Mouse (Mus musculus) forebrain, postnatal 0 days (tissue): ENCODE results near the gene Ivd. TPM values are rescaled to one million over a fixed set of nuclear protein-coding genes. Genes with fewer than 3 reads are reported as not detected.
A peak's percentile ranks its signal among the peaks of the same experiment; 100 is the strongest.

Source experiments
- ATAC-seq: fragments of 200-750 bp; cut with Nextera tagmentation; 2 replicates; pipeline ENCODE4 v1.8.0; 2017; ENCODE audit warnings: mild to moderate bottlenecking, moderate library complexity
- DNase-seq: peaks from one replicate; pipeline ENCODE4 v3.0.0-alpha.2; 2015
- H3K27ac ChIP-seq: fragments of 300-500 bp; sonication (generic); 2 replicates; pipeline ENCODE4 v1.5.1; 2014; ENCODE audit warnings: low read depth, mild to moderate bottlenecking, antibody characterized with exemption, low read length, moderate library complexity, mixed read lengths
- H3K27me3 ChIP-seq: fragments of 300-500 bp; sonication (generic); 2 replicates; pipeline ENCODE4 v1.6.1; 2014; ENCODE audit warnings: mild to moderate bottlenecking, low read length, mixed read lengths; ENCODE audit not compliant: insufficient read depth
- H3K36me3 ChIP-seq: fragments of 300-500 bp; sonication (generic); 2 replicates; pipeline ENCODE4 v1.6.1; 2014; ENCODE audit warnings: mild to moderate bottlenecking, moderate library complexity; ENCODE audit not compliant: insufficient read depth
- H3K4me1 ChIP-seq: fragments of 300-500 bp; sonication (generic); 2 replicates; pipeline ENCODE4 v1.6.1; 2014; ENCODE audit warnings: antibody characterized with exemption; ENCODE audit not compliant: insufficient read depth
- H3K4me2 ChIP-seq: fragments of 300-500 bp; sonication (generic); 2 replicates; pipeline ENCODE4 v1.6.1; 2014; ENCODE audit warnings: low read depth, mild to moderate bottlenecking, moderate library complexity
- H3K4me3 ChIP-seq: fragments of 300-500 bp; sonication (generic); 2 replicates; pipeline ENCODE4 v1.5.1; 2014; ENCODE audit warnings: low read depth, low read length, mixed read lengths
- H3K9ac ChIP-seq: fragments of 300-500 bp; sonication (generic); 2 replicates; pipeline ENCODE4 v1.6.1; 2014; ENCODE audit warnings: mild to moderate bottlenecking
- H3K9me3 ChIP-seq: fragments of 300-500 bp; sonication (generic); 2 replicates; pipeline ENCODE4 v1.6.1; 2016; ENCODE audit warnings: low read length
- CTCF ChIP-seq: sonication (generic); IDR thresholded peaks from 2 replicates; pipeline ENCODE4 v1.5.1; 2016; ENCODE audit warnings: antibody characterized with exemption, control low read depth, low read depth
- WGBS: fragments of 180-500 bp; shearing (Covaris S2); extraction: QIAGEN DNeasy Blood & Tissue Kit; methylation state at CpG from one replicate; pipeline ENCODE4 v1.1.7; 2014; 5-methylcytosine and 5-hydroxymethylcytosine counted together
- polyA plus RNA-seq: library from polyadenylated mRNA; unstranded; fragments of >200 nt; fragmentation: Nextera tagmentation; extraction: Ambion mirVana; gene quantifications from 2 replicates; pipeline ENCODE4 v1.2.1, GENCODE M21; 2015
- total RNA-seq: library from RNA; depleted of rRNA; stranded (reverse); fragments of >200 nt; gene quantifications from 2 replicates; pipeline ENCODE4 v1.2.3, GENCODE M21; 2014

Ivd gene
- total and polyA plus RNA-seq, 2 experiments from 2014 or later: 45.8 to 49.0 TPM

DNA sequence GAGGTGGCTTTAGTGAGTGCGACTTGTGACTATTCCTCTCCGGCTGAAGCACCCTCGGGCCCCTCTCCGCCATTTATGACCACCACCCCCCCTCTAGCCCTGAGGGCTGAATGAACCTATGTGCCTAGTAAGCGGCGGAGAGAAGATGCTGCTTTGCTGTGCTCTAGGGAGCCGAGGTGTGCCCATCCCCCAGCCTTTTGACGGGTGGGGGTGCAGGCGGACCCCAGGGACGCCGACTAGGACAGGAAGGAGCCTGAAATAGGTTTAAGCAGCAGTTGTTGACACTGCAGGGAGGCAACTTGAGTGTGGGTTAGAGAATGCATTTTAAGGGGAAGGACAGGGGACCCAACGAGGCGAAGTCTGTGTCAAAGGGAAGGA lies 35.1 kb downstream of the Ivd start:
- 2% methylated on average over 13 of the region's 13 CpGs for WGBS
- Histone ChIP-seq H3K27ac (no peak overlapping the region), H3K9ac (peak overlapping the region; percentile 40), H3K4me1 (peaks cover 22% of the 10 kb centered on the region), H3K4me2 (peak overlapping the region; percentile 90), H3K36me3 (no peaks in the 10 kb centered on the region), H3K4me3 (peak overlapping the region; percentile 42), H3K27me3 (peaks cover 57% of the 10 kb centered on the region), H3K9me3 (no peaks in the 10 kb centered on the region)
- TF ChIP-seq CTCF: no peak
- DNase-seq: peak; percentile 23
- no peak for ATAC-seq

DNA sequence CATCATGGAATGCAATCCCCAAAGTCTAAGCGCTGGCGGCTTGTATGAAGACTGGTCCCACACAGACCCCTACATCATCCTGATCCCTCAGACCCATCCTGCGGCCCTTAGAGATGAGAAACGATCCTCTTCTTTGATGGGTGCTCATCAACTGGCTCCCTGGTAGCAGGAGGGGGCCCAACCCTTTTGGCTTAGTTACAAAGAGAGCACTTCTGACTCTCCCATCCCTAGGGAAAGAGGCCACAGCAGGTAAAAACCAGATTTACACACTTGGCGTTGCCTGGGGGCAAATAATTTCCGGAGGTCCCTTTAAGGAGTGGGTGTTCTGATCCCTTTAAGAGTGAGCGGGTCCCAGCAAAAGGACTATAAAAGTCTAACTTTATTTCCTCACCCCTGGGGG lies 35.6 kb downstream of the Ivd start:
- Histone ChIP-seq H3K9ac (peak overlapping the region; percentile 40; the same call in 1 of the 2 replicates), H3K4me1 (peaks cover 22% of the 10 kb centered on the region), H3K27ac (no peak overlapping the region), H3K36me3 (no peaks in the 10 kb centered on the region), H3K27me3 (peaks cover 57% of the 10 kb centered on the region), H3K4me3 (peak overlapping the region; percentile 42), H3K4me2 (peak overlapping the region; percentile 90), H3K9me3 (no peaks in the 10 kb centered on the region)
- DNase-seq (no peak), ATAC-seq (no peak)
- no peak for TF ChIP-seq CTCF
- 3% methylated on average over 7 of the region's 7 CpGs for WGBS

GRCm38 (mm10) chr2:118897808-118898207 lies 36.1 kb downstream of the Ivd start:
- no peak overlapping the region for H3K4me2 ChIP-seq
- H3K4me1 ChIP-seq: peaks cover 22% of the 10 kb centered on the region
- DNase-seq: no peak
- H3K27me3 ChIP-seq: peaks cover 57% of the 10 kb centered on the region
- H3K27ac ChIP-seq: no peak overlapping the region
- WGBS: 4% methylated on average over 11 of the region's 11 CpGs
- no peak for TF ChIP-seq CTCF
- H3K9ac ChIP-seq: no peak overlapping the region
- H3K9me3 ChIP-seq: no peaks in the 10 kb centered on the region
- no peak overlapping the region for H3K4me3 ChIP-seq
- no peaks in the 10 kb centered on the region for H3K36me3 ChIP-seq
- ATAC-seq: no peak

- ATAC-seq (no peak), DNase-seq (no peak)
- H3K4me1 ChIP-seq: peaks cover 26% of the 10 kb centered on the region
- no peak for TF ChIP-seq CTCF
- H3K9me3 ChIP-seq: no peaks in the 10 kb centered on the region
- H3K9ac ChIP-seq: no peak overlapping the region
- H3K27ac ChIP-seq: no peak overlapping the region
- H3K4me2 ChIP-seq: no peak overlapping the region
- H3K4me3 ChIP-seq: no peak overlapping the region
- no peaks in the 10 kb centered on the region for H3K36me3 ChIP-seq
- 10% methylated on average over 4 of the region's 4 CpGs for WGBS
- H3K27me3 ChIP-seq: peaks cover 55% of the 10 kb centered on the region
These were observed 37.0 kb downstream of the Ivd start for GRCm38 (mm10) chr2:118898771-118899170.

DNA sequence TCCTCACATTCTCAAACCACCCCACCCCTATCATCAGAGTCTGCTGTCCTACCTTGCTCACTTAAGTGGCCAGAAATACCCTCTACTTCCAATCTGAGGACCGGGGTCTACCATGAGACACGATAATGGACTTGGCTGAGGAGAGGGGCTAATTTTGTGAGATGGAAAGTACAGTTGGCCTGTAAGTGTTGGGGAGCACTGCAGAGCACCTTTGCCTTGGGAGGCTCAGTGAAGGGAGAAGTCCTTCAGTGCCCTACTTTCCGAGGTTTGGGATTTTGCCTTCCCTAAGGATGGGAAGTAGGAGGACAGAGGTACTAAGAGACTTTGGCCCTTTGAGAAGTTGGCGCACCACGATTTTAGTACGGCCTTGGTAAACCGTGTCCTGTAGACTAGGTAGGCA lies 37.6 kb downstream of the Ivd start:
- TF ChIP-seq CTCF: no peak
- H3K9me3 ChIP-seq: no peaks in the 10 kb centered on the region
- peaks cover 26% of the 10 kb centered on the region for H3K4me1 ChIP-seq
- WGBS: 13% methylated on average over 7 of the region's 7 CpGs
- H3K9ac ChIP-seq: no peak overlapping the region
- ATAC-seq (no peak), DNase-seq (no peak)
- H3K36me3 ChIP-seq: no peaks in the 10 kb centered on the region
- no peak overlapping the region for H3K4me2 ChIP-seq
- no peak overlapping the region for H3K27ac ChIP-seq
- peaks cover 52% of the 10 kb centered on the region for H3K27me3 ChIP-seq
- no peak overlapping the region for H3K4me3 ChIP-seq

- Histone ChIP-seq H3K9ac (peak within 1 kb of the TSS; percentile 48), H3K27me3 (peaks cover 50% of the 10 kb centered on the region), H3K9me3 (no peaks in the 10 kb centered on the region), H3K27ac (no peak within 1 kb of the TSS), H3K4me3 (peak within 1 kb of the TSS; percentile 90), H3K36me3 (no peaks in the 10 kb centered on the region), H3K4me2 (peak within 1 kb of the TSS; percentile 94), H3K4me1 (peaks cover 28% of the 10 kb centered on the region)
- no peak for TF ChIP-seq CTCF
- WGBS: 1% methylated on average over 32 of the region's 32 CpGs
- no peak for DNase-seq
- no peak for ATAC-seq
These were observed 38.4 kb downstream of the Ivd start, which contains the start of gene Bahd1 for GRCm38 (mm10) chr2:118899981-118900825. Bahd1 (plus strand) TSS chr2:118900377.

GRCm38 (mm10) chr2:118900826-118901140 lies 39.0 kb downstream of the Ivd start:
- no peak for TF ChIP-seq CTCF
- Histone ChIP-seq H3K27me3 (peaks cover 44% of the 10 kb centered on the region), H3K9me3 (no peaks in the 10 kb centered on the region), H3K27ac (no peak overlapping the region), H3K9ac (peak overlapping the region; percentile 48), H3K36me3 (no peaks in the 10 kb centered on the region), H3K4me3 (peak overlapping the region; percentile 90), H3K4me2 (peak overlapping the region; percentile 94), H3K4me1 (peaks cover 32% of the 10 kb centered on the region)
- 0% methylated on average over 11 of the region's 11 CpGs for WGBS
- DNase-seq (no peak), ATAC-seq (no peak)
